Mouse (Mus musculus) spleen, adult 2 months (tissue): ENCODE data around the gene Fitm1. TPM values are rescaled to one million over a fixed set of nuclear protein-coding genes. Genes with fewer than 3 reads are reported as not detected.
A peak's percentile ranks its signal among the peaks of the same experiment; 100 is the strongest.

Experiments
- DNase-seq, 2 experiments: peaks; one replicate each; pipeline versions ENCODE4 v3.0.0 to v3.0.0-alpha.2; 2012 to 2021; ENCODE audit warnings: low spot score in 2 of 2, low read depth in 1 of 2
- H3K27ac ChIP-seq: fragments of 200-500 bp; 2 replicates; pipeline ENCODE4 v1.5.1; 2012; ENCODE audit warnings: low read length, inconsistent platforms; ENCODE audit not compliant: insufficient read depth
- H3K27me3 ChIP-seq: fragments of 200-500 bp; 2 replicates; pipeline ENCODE4 v1.6.1; 2012; ENCODE audit warnings: mild to moderate bottlenecking, moderate library complexity, low read length, inconsistent platforms; ENCODE audit not compliant: control insufficient read depth, insufficient read depth
- H3K36me3 ChIP-seq: fragments of 200-500 bp; 2 replicates; pipeline ENCODE4 v1.6.1; 2012; ENCODE audit warnings: mild to moderate bottlenecking, low read length, inconsistent platforms; ENCODE audit not compliant: control insufficient read depth, insufficient read depth
- H3K4me1 ChIP-seq: fragments of 200-500 bp; 2 replicates; pipeline ENCODE4 v1.6.1; 2011; ENCODE audit warnings: inconsistent platforms; ENCODE audit not compliant: control insufficient read depth, insufficient read depth, insufficient read length
- H3K4me3 ChIP-seq: fragments of 200-500 bp; 2 replicates; pipeline ENCODE4 v1.5.1; 2011; ENCODE audit warnings: mild to moderate bottlenecking, inconsistent platforms; ENCODE audit not compliant: insufficient read depth, insufficient read length; ENCODE audit errors: extremely low read depth
- CTCF ChIP-seq: fragments of 200-500 bp; IDR thresholded peaks from 2 replicates; pipeline ENCODE4 v1.5.1; 2011; ENCODE audit warnings: mild to moderate bottlenecking, inconsistent platforms; ENCODE audit not compliant: insufficient read depth, insufficient read length, insufficient replicate concordance; ENCODE audit errors: extremely low read depth
- POLR2A ChIP-seq: fragments of 200-500 bp; IDR thresholded peaks from 2 replicates; pipeline ENCODE4 v1.6.1; 2011; ENCODE audit warnings: low read depth, low read length, inconsistent platforms
- WGBS: fragments of 180-500 bp; shearing (Covaris S2); methylation state at CpG from one replicate; pipeline ENCODE4 v1.1.7; 2018; 5-methylcytosine and 5-hydroxymethylcytosine counted together
- polyA plus RNA-seq: library from polyadenylated mRNA; depleted of rRNA; stranded (reverse); fragments of >200 nt; gene quantifications from 2 replicates; pipeline ENCODE4 v1.2.3, GENCODE M21; 2012

Gene Fitm1
- polyA plus RNA-seq, 1 experiment: 1.4 TPM

DNA sequence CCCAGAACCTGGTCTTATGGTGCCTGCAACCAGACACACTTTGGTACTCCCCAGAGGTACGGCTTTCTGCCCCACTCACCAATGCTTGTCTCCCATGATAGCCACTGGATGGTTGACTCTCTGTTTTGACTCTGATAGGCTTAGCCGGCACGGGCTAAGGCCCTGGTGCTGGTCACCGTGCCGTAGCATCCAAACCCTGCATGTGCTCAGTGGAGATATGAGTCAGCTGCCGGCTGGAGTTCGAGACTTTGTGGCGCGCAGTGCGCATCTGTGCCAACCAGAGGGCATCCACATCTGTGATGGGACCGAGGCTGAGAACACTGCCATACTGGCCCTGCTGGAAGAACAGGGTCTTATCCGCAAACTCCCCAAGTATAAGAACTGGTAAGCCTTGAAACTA, 33.1 kb upstream of the Fitm1 start:
- H3K36me3 ChIP-seq: peaks cover 17% of the 10 kb centered on the region
- H3K4me1 ChIP-seq: peaks cover 9% of the 10 kb centered on the region; the same call in 1 of the 2 replicates
- no peak for TF ChIP-seq CTCF
- no peak for TF ChIP-seq POLR2A
- no peaks in the 10 kb centered on the region for H3K27me3 ChIP-seq
- H3K27ac ChIP-seq: no peak overlapping the region
- no peak overlapping the region for H3K4me3 ChIP-seq
- DNase-seq: no peak
- WGBS: 83% methylated on average over 12 of the region's 12 CpGs

DNA sequence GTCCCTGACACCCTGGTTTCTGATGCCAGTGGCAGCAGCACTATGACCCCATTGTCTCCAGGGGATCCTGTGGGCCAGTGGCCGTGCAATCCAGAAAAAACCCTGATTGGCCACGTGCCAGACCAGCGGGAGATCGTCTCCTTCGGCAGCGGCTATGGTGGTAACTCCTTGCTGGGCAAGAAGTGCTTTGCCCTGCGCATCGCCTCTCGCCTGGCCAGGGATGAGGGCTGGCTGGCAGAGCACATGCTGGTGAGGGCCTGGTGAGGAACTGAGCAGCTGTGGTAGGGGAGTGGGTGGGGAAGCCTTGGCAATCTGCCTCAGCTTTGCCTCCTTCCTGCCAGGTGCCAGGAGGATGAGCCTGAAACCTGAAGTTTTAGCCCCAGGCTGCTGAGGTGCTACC, 31.1 kb upstream of the Fitm1 start:
- peaks cover 34% of the 10 kb centered on the region for H3K36me3 ChIP-seq
- H3K27me3 ChIP-seq: no peaks in the 10 kb centered on the region
- no peak for DNase-seq
- no peak overlapping the region for H3K27ac ChIP-seq
- H3K4me3 ChIP-seq: no peak overlapping the region
- no peak for TF ChIP-seq POLR2A
- no peak for TF ChIP-seq CTCF
- H3K4me1 ChIP-seq: peaks cover 9% of the 10 kb centered on the region; the same call in 1 of the 2 replicates
- WGBS: 83% methylated on average over 9 of the region's 9 CpGs

DNA sequence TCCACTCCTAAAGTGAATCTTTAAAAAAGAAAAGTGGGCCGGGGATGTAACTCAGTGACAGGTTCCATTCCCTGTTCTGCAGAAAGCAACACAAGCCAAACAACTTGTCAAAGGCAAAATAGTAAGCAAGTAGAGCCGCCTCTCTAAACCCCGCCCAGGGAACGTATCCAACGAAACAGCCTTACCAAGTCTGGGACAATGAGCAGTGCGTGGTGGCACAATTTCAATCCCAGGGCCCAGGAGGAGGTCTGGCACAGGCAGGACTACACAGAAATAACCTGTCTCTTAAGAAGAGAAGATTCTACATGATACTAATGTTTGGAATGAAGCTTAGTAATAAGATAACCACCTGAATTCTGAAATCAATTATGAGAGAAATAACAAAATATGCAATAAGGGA, 25.2 kb upstream of the Fitm1 start:
- no peak for DNase-seq
- peaks cover 22% of the 10 kb centered on the region for H3K36me3 ChIP-seq
- TF ChIP-seq CTCF (no peak), POLR2A (no peak)
- no peak overlapping the region for H3K27ac ChIP-seq
- H3K4me1 ChIP-seq: no peaks in the 10 kb centered on the region
- WGBS: 92% methylated on average over 6 of the region's 6 CpGs
- no peaks in the 10 kb centered on the region for H3K27me3 ChIP-seq
- no peak overlapping the region for H3K4me3 ChIP-seq

DNA sequence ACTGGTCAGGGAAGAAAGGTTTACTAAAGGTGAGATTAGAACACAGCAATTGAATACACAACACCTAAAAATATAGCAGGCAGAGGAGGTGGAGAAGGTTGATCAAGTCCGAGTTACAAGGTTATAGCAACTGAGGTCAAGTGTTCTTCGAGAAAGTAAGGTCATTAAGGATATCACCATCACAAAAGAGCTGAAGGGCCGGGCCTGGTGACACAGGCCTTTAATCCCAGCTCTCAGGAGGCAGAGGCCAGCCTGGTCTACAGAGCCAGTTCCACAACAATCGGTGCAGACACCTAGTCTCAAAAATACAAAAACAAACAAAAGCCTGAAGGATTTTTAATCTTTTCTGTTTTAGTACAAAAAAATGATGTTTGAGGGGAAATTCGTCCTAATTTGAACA, 24.1 kb upstream of the Fitm1 start:
- DNase-seq: no peak
- Histone ChIP-seq H3K27ac (no peak overlapping the region), H3K4me3 (no peak overlapping the region), H3K27me3 (no peaks in the 10 kb centered on the region), H3K4me1 (no peaks in the 10 kb centered on the region), H3K36me3 (peaks cover 17% of the 10 kb centered on the region)
- TF ChIP-seq POLR2A: no peak
- no peak for TF ChIP-seq CTCF
- WGBS: 84% methylated on average over 5 of the region's 5 CpGs

DNA sequence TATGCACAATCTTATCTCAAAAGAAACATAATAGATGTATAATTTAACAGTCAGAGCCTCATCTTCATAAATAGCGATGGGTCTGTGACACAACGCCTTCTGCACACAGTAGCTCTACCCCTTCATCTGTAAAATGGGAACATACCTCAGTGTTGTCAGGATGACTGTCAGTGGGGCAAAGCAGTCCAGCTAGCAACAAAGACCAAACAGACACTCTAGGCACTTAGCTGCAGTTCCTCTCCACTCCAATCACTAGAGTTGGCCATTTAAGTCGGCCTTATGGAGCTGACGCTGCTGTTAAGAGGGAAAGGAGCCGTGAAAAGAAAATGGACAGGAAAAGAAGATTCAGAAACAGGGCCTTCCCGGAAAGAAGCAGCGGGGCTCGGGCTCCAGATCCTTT, 23.6 kb upstream of the Fitm1 start:
- no peak for TF ChIP-seq POLR2A
- TF ChIP-seq CTCF: no peak
- DNase-seq: no peak
- no peak overlapping the region for H3K4me3 ChIP-seq
- H3K36me3 ChIP-seq: peaks cover 17% of the 10 kb centered on the region
- H3K27me3 ChIP-seq: no peaks in the 10 kb centered on the region
- WGBS: 95% methylated on average over 8 of the region's 8 CpGs
- no peak overlapping the region for H3K27ac ChIP-seq
- no peaks in the 10 kb centered on the region for H3K4me1 ChIP-seq

DNA sequence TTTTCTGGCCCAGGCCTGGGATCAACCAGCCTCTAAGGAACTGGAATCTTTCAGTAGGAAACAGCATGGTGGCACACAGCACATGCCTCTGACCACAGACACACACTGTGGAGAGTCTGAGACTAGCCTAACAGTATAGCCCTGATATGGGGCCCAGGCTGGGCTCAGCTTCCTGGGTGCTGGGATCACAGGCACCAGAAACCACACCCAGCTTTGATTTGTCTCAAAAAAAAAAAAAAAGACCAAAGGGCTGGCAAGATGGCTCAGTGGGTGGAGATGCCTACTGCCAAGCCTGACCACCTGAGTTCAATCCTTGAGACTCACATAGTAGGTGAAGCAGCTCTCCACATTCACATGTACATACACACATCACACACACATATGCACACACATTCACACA, 20.8 kb upstream of the Fitm1 start:
- Histone ChIP-seq H3K4me3 (no peak overlapping the region), H3K4me1 (0 out of 2 replicates have a peak, but pooled peaks cover 3% of the 10 kb centered on the region), H3K36me3 (no peaks in the 10 kb centered on the region; the same call in 1 of the 2 replicates), H3K27ac (no peak overlapping the region), H3K27me3 (no peaks in the 10 kb centered on the region)
- DNase-seq: no peak
- TF ChIP-seq CTCF: no peak
- TF ChIP-seq POLR2A: no peak

DNA sequence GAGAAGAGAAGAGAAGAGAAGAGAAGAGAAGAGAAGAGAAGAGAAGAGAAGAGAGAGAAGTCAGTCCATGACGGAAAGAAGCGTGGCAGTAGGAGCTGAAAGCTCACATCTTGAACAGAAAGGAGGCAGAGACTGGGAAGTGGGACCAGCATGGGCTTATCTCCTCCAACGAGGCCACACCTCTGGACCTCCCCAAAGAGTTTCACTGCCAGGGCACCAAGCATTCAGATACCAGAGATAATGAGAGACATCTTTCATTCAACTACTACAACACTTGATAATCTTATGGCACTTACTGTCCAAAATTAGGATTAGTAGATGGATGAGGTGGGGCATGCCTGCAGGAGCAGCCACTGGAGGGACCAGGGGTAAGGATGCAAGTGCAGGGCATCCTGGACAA, 19.6 kb upstream of the Fitm1 start:
- Histone ChIP-seq H3K27ac (no peak overlapping the region), H3K36me3 (no peaks in the 10 kb centered on the region), H3K27me3 (no peaks in the 10 kb centered on the region), H3K4me3 (no peak overlapping the region), H3K4me1 (0 out of 2 replicates have a peak, but pooled peaks cover 3% of the 10 kb centered on the region)
- DNase-seq: no peak
- TF ChIP-seq CTCF: no peak
- no peak for TF ChIP-seq POLR2A
- 81% methylated on average over 3 of the region's 3 CpGs for WGBS

DNA sequence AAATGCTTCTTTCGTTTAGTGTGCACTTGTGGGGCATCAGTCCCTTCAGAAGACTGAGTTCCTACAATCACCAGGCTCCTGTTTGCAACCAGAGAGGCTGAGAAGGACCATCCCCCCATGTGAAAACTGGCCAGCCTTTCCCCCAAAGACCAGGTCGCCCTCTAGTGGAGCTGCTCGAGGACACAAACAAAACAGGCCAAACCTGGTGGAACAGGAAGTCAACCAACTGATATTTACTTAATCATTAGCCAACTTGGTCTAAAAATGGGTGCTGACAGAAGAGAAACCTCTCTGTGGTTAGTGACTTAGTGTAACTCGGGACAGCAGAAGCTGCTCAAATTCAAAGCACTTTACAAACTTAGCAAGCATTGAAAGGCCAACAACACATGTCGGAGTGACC, 18.4 kb upstream of the Fitm1 start:
- TF ChIP-seq POLR2A (no peak), CTCF (peak; percentile 84; the same call in 1 of the 2 replicates)
- DNase-seq: peak; percentile 71 to 84
- Histone ChIP-seq H3K27ac (peak overlapping the region; percentile 45), H3K4me1 (peaks cover 7% of the 10 kb centered on the region; the same call in 1 of the 2 replicates), H3K4me3 (no peak overlapping the region), H3K27me3 (no peaks in the 10 kb centered on the region), H3K36me3 (no peaks in the 10 kb centered on the region)
- WGBS: 14% methylated on average over 5 of the region's 5 CpGs
